Mouse (Mus musculus) liver, embryonic 16.5 days (tissue): ENCODE results near the gene Dnajc22. TPM values are rescaled to one million over a fixed set of nuclear protein-coding genes. Genes with fewer than 3 reads are reported as not detected.
A peak's percentile ranks its signal among the peaks of the same experiment; 100 is the strongest.

Source experiments
- ATAC-seq: fragments of 200-750 bp; cut with Nextera tagmentation; 2 replicates; pipeline ENCODE4 v1.8.0; 2017; ENCODE audit warnings: low read depth, mild to moderate bottlenecking, moderate number of reproducible peaks, moderate library complexity
- H3K27ac ChIP-seq: fragments of 300-500 bp; sonication (generic); 2 replicates; pipeline ENCODE4 v1.5.1; 2014; ENCODE audit warnings: mild to moderate bottlenecking, low read length
- H3K27me3 ChIP-seq: fragments of 300-500 bp; sonication (generic); 2 replicates; pipeline ENCODE4 v1.6.1; 2014; ENCODE audit warnings: low read depth, low read length, mixed read lengths; ENCODE audit not compliant: control insufficient read depth, insufficient read depth
- H3K36me3 ChIP-seq: fragments of 300-500 bp; sonication (generic); 2 replicates; pipeline ENCODE4 v1.6.1; 2014; ENCODE audit warnings: mild to moderate bottlenecking; ENCODE audit not compliant: control insufficient read depth, insufficient read depth
- H3K4me1 ChIP-seq: fragments of 300-500 bp; sonication (generic); 2 replicates; pipeline ENCODE4 v1.6.1; 2014; ENCODE audit warnings: low read depth, low read length, mixed read lengths; ENCODE audit not compliant: control insufficient read depth
- H3K4me2 ChIP-seq: fragments of 300-500 bp; sonication (generic); 2 replicates; pipeline ENCODE4 v1.6.1; 2014; ENCODE audit warnings: low read depth, low read length, mixed read lengths
- H3K4me3 ChIP-seq: fragments of 300-500 bp; sonication (generic); 2 replicates; pipeline ENCODE4 v1.5.1; 2014; ENCODE audit warnings: low read depth, mild to moderate bottlenecking, low read length
- H3K9ac ChIP-seq: fragments of 300-500 bp; sonication (generic); 2 replicates; pipeline ENCODE4 v1.6.1; 2014; ENCODE audit warnings: low read depth, low read length
- H3K9me3 ChIP-seq: fragments of 300-500 bp; sonication (generic); replicated peaks from 2 replicates; pipeline ENCODE4 v1.6.1; 2016; ENCODE audit warnings: low read length; ENCODE audit not compliant: control insufficient read depth
- WGBS: fragments of 180-500 bp; shearing (Covaris S2); extraction: QIAGEN DNeasy Blood & Tissue Kit; methylation state at CpG from one replicate; pipeline ENCODE4 v1.1.7; 2014; ENCODE audit not compliant: insufficient replicate concordance; 5-methylcytosine and 5-hydroxymethylcytosine counted together
- microRNA-seq: library from miRNA; unstranded; fragments of <30 nt; microRNA quantifications from one replicate; pipeline ENCODE4, GENCODE M21; 2016
- polyA plus RNA-seq: library from polyadenylated mRNA; unstranded; fragments of >200 nt; fragmentation: Nextera tagmentation; extraction: Ambion mirVana; gene quantifications from 2 replicates; pipeline ENCODE4 v1.2.1, GENCODE M21; 2015

Gene Dnajc22
- polyA plus RNA-seq, 1 experiment from 2014 or later, result 19.2 TPM

GRCm38 (mm10) chr15:99138389-99138788 lies 45.4 kb downstream of the Dnajc22 start:
- Histone ChIP-seq H3K4me2 (no peak overlapping the region), H3K9ac (no peak overlapping the region), H3K27ac (no peak overlapping the region), H3K36me3 (no peaks in the 10 kb centered on the region), H3K27me3 (no peaks in the 10 kb centered on the region), H3K4me3 (no peak overlapping the region), H3K4me1 (no peaks in the 10 kb centered on the region; the same call in 1 of the 2 replicates), H3K9me3 (no peaks in the 10 kb centered on the region)
- WGBS, result 22% methylated on average over 5 of the region's 5 CpGs
- peak; percentile 67 for ATAC-seq

DNA sequence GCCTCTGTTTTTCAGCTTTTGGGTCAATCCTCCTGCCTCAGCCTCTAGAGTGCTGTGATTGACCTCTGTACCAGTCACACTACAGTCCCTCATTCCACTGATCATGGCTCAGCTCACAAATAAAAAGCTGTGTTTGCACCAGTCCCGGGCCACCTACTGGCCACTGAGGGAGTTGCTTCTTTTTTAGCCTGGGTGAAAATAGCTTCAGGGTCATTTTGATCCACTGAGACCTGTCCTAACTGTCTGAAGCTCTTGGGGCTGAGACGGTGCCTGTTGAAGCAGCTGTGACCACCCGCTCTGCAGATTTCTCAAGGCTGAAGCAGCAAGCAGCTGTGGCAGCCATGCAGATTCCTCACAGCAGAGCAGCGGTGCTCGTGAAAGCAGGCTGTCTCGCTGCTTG lies 46.7 kb downstream of the Dnajc22 start:
- Histone ChIP-seq H3K9me3 (no peaks in the 10 kb centered on the region), H3K27ac (no peak overlapping the region), H3K36me3 (no peaks in the 10 kb centered on the region), H3K27me3 (no peaks in the 10 kb centered on the region), H3K4me2 (no peak overlapping the region), H3K4me1 (no peaks in the 10 kb centered on the region; the same call in 1 of the 2 replicates), H3K4me3 (no peak overlapping the region), H3K9ac (no peak overlapping the region)
- WGBS, result 56% methylated on average over 6 of the region's 6 CpGs
- no peak for ATAC-seq

- Histone ChIP-seq H3K4me1 (no peaks in the 10 kb centered on the region), H3K4me2 (no peak overlapping the region), H3K36me3 (no peaks in the 10 kb centered on the region), H3K9ac (no peak overlapping the region), H3K27ac (no peak overlapping the region), H3K9me3 (no peaks in the 10 kb centered on the region), H3K27me3 (no peaks in the 10 kb centered on the region), H3K4me3 (no peak overlapping the region)
- 81% methylated on average over 7 of the region's 7 CpGs for WGBS
- no peak for ATAC-seq
Measured at GRCm38 (mm10) chr15:99150516-99150915, 57.5 kb downstream of the Dnajc22 start.

DNA sequence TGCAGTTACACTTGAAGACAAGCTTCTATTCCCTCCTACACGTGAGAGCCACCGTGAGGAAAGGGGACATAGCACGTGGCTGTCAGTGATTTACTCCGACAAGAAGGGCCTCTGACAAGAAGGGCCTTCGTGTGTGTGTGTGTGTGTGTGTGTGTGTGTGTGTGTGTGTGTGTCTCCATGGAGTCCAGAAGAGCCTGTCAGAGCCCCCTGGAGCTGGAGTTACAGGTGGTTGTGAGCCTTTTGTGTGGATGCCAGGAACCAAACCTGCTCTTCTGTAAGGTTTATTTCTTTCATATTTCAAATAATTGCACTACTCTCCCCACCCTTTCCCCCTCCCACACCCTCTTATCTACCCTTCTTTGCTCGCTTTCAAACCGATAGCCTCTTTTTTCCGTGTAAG lies 58.4 kb downstream of the Dnajc22 start:
- H3K4me3 ChIP-seq, result no peak overlapping the region
- H3K27me3 ChIP-seq, result no peaks in the 10 kb centered on the region

DNA sequence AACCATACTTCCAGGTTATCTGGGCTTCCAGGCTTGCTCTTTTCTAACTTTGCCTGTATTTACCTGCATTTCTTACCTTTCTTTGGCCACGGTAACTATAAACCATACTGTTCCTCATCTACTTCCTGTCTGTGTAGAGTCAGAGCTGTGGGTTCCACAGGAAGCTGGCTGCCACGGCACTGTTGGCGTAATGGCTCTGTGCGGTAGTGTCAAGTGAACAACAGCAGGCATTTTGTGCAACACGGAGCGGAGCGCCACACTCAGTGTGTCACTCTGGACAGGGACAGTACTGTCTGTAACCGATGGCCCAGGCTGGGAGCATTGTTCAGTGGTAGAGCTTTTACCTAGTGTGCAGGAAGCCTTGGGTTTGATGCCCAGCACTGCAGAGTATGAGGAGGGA lies 60.5 kb downstream of the Dnajc22 start:
- Histone ChIP-seq H3K4me2 (no peak overlapping the region), H3K27me3 (no peaks in the 10 kb centered on the region), H3K4me3 (no peak overlapping the region), H3K27ac (no peak overlapping the region), H3K4me1 (no peaks in the 10 kb centered on the region), H3K36me3 (no peaks in the 10 kb centered on the region), H3K9ac (no peak overlapping the region), H3K9me3 (no peaks in the 10 kb centered on the region)
- ATAC-seq, result no peak
- WGBS, result 87% methylated on average over 8 of the region's 8 CpGs

More for the DNA sequence above, 58.4 kb downstream of the Dnajc22 start:
- H3K4me2 ChIP-seq, result no peak overlapping the region
- no peak overlapping the region for H3K27ac ChIP-seq
- H3K9ac ChIP-seq, result no peak overlapping the region
- ATAC-seq, result no peak
- no peaks in the 10 kb centered on the region for H3K36me3 ChIP-seq
- WGBS, result 67% methylated on average over 8 of the region's 8 CpGs
- no peaks in the 10 kb centered on the region for H3K9me3 ChIP-seq
- H3K4me1 ChIP-seq, result no peaks in the 10 kb centered on the region

Small RNA genes within 50 kb of the gene (microRNA-seq; reads per million reads assigned to microRNA genes)
- gene Mir6960, result 2.2 reads per million

Other genes starting within 250 kb of the Dnajc22 start
- 3.9 and 4.0 TPM in 2 replicates for gene Kmt2d, start 222.0 kb upstream of the Dnajc22 start, polyA plus RNA-seq
- 2.9 and 3.4 TPM in 2 replicates for gene Rhebl1, start 198.6 kb upstream of the Dnajc22 start, polyA plus RNA-seq
- gene Dhh, start 194.6 kb upstream of the Dnajc22 start, polyA plus RNA-seq, result 0.11 TPM in 2 replicates
- 4.4 and 4.6 TPM in 2 replicates for gene Lmbr1l, start 174.9 kb upstream of the Dnajc22 start, polyA plus RNA-seq
- gene Tuba1b, start 158.6 kb upstream of the Dnajc22 start, polyA plus RNA-seq, result 934 and 938 TPM in 2 replicates
- not detected in 2 replicates for gene Gm49450, start 139.6 kb upstream of the Dnajc22 start, polyA plus RNA-seq
- 48.1 and 57.9 TPM in 2 replicates for gene Tuba1a, start 139.5 kb upstream of the Dnajc22 start, polyA plus RNA-seq
- 251 and 260 TPM in 2 replicates for gene Tuba1c, start 63.3 kb upstream of the Dnajc22 start, polyA plus RNA-seq
- gene Prph, start 38.0 kb upstream of the Dnajc22 start, polyA plus RNA-seq, result 0.86 and 1.1 TPM in 2 replicates
- 13.3 and 15.2 TPM in 2 replicates for gene Troap, start 18.6 kb upstream of the Dnajc22 start, polyA plus RNA-seq
- not detected in 2 replicates for gene C1ql4, start 5.4 kb upstream of the Dnajc22 start, polyA plus RNA-seq
- 5.5 and 6.0 TPM in 2 replicates for gene Spats2, start 32.7 kb downstream of the Dnajc22 start, polyA plus RNA-seq
- 0.05 and 0.12 TPM in 2 replicates for gene Kcnh3, start 131.7 kb downstream of the Dnajc22 start, polyA plus RNA-seq
- gene Mcrs1, start 158.8 kb downstream of the Dnajc22 start, polyA plus RNA-seq, result 35.8 and 38.4 TPM in 2 replicates
- gene Prpf40b, start 201.9 kb downstream of the Dnajc22 start, polyA plus RNA-seq, result 6.5 and 8.0 TPM in 2 replicates
- gene Fam186b, start 202.7 kb downstream of the Dnajc22 start, polyA plus RNA-seq, result 0.04 TPM in 1 of 2 replicates, not detected in the other